Comparison of ENCODE assay signal across 18 mouse cellular contexts in genomic region chr9:117092177-117092555, GRCm38 (mm10).
"Had no signal": no experiment of that assay in that cellular context is flagged by ENCODE, and none has a peak within 500 bp of the region (broad histone marks: within the 10 kb centered on the region; RNA-seq: fewer than 3 reads in every experiment).

No protein-coding gene starts in this region.

- H3K4me2 ChIP-seq: liver, embryonic 12.5 days; midbrain, embryonic 13.5 days; neural tube, embryonic 13.5 days; neural tube, embryonic 15.5 days had no signal

- H3K27ac ChIP-seq: liver, embryonic 12.5 days; liver, embryonic 14.5 days; midbrain, embryonic 10.5 days; midbrain, embryonic 13.5 days; neural tube, embryonic 13.5 days; neural tube, embryonic 15.5 days had no signal

- H3K4me3 ChIP-seq: liver, embryonic 12.5 days; midbrain, embryonic 10.5 days; midbrain, embryonic 13.5 days; myocyte; neural tube, embryonic 13.5 days; neural tube, embryonic 15.5 days had no signal

- H3K9me3 ChIP-seq: liver, embryonic 12.5 days; midbrain, embryonic 10.5 days; midbrain, embryonic 13.5 days; neural tube, embryonic 13.5 days; neural tube, embryonic 15.5 days had no signal

- ATAC-seq: liver, embryonic 12.5 days; midbrain, embryonic 13.5 days; midbrain, embryonic 16.5 days had no signal

- H3K9ac ChIP-seq: liver, embryonic 12.5 days; liver, embryonic 14.5 days; midbrain, embryonic 13.5 days; neural tube, embryonic 13.5 days; neural tube, embryonic 15.5 days had no signal

- H3K36me3 ChIP-seq: liver, embryonic 12.5 days; midbrain, embryonic 10.5 days; midbrain, embryonic 13.5 days; neural tube, embryonic 13.5 days; neural tube, embryonic 15.5 days had no signal

- DNase-seq: lung, postnatal 14 days; lung, postnatal 4 days; retina, postnatal 1 day; right cerebral cortex, adult 18-20 months; right cerebral cortex, postnatal 25 days; right cerebral cortex, postnatal 4 days; spleen, adult 18-20 months; thymus, adult 18-20 months; thymus, postnatal 14 days; thymus, postnatal 36 days had no signal

- H3K4me1 ChIP-seq: liver, embryonic 12.5 days; midbrain, embryonic 10.5 days; midbrain, embryonic 13.5 days had no signal

- H3K27me3 ChIP-seq: liver, embryonic 12.5 days; midbrain, embryonic 13.5 days; neural tube, embryonic 13.5 days; neural tube, embryonic 15.5 days had no signal
